Mouse (Mus musculus) forebrain, postnatal 0 days (tissue): ENCODE data around the gene Pigq. TPM values are rescaled to one million over a fixed set of nuclear protein-coding genes. Genes with fewer than 3 reads are reported as not detected.

Experiments
- ATAC-seq: fragments of 200-750 bp; cut with Nextera tagmentation; 2 replicates; pipeline ENCODE4 v1.8.0; 2017; ENCODE audit warnings: mild to moderate bottlenecking, moderate library complexity
- DNase-seq: peaks from one replicate; pipeline ENCODE4 v3.0.0-alpha.2; 2015
- H3K27ac ChIP-seq: fragments of 300-500 bp; sonication (generic); 2 replicates; pipeline ENCODE4 v1.5.1; 2014; ENCODE audit warnings: low read depth, mild to moderate bottlenecking, antibody characterized with exemption, low read length, moderate library complexity, mixed read lengths
- H3K27me3 ChIP-seq: fragments of 300-500 bp; sonication (generic); 2 replicates; pipeline ENCODE4 v1.6.1; 2014; ENCODE audit warnings: mild to moderate bottlenecking, low read length, mixed read lengths; ENCODE audit not compliant: insufficient read depth
- H3K36me3 ChIP-seq: fragments of 300-500 bp; sonication (generic); 2 replicates; pipeline ENCODE4 v1.6.1; 2014; ENCODE audit warnings: mild to moderate bottlenecking, moderate library complexity; ENCODE audit not compliant: insufficient read depth
- H3K4me1 ChIP-seq: fragments of 300-500 bp; sonication (generic); 2 replicates; pipeline ENCODE4 v1.6.1; 2014; ENCODE audit warnings: antibody characterized with exemption; ENCODE audit not compliant: insufficient read depth
- H3K4me2 ChIP-seq: fragments of 300-500 bp; sonication (generic); 2 replicates; pipeline ENCODE4 v1.6.1; 2014; ENCODE audit warnings: low read depth, mild to moderate bottlenecking, moderate library complexity
- H3K4me3 ChIP-seq: fragments of 300-500 bp; sonication (generic); 2 replicates; pipeline ENCODE4 v1.5.1; 2014; ENCODE audit warnings: low read depth, low read length, mixed read lengths
- H3K9ac ChIP-seq: fragments of 300-500 bp; sonication (generic); 2 replicates; pipeline ENCODE4 v1.6.1; 2014; ENCODE audit warnings: mild to moderate bottlenecking
- H3K9me3 ChIP-seq: fragments of 300-500 bp; sonication (generic); 2 replicates; pipeline ENCODE4 v1.6.1; 2016; ENCODE audit warnings: low read length
- CTCF ChIP-seq: sonication (generic); IDR thresholded peaks from 2 replicates; pipeline ENCODE4 v1.5.1; 2016; ENCODE audit warnings: antibody characterized with exemption, control low read depth, low read depth
- WGBS: fragments of 180-500 bp; shearing (Covaris S2); extraction: QIAGEN DNeasy Blood & Tissue Kit; methylation state at CpG from one replicate; pipeline ENCODE4 v1.1.7; 2014; 5-methylcytosine and 5-hydroxymethylcytosine counted together
- polyA plus RNA-seq: library from polyadenylated mRNA; unstranded; fragments of >200 nt; fragmentation: Nextera tagmentation; extraction: Ambion mirVana; gene quantifications from 2 replicates; pipeline ENCODE4 v1.2.1, GENCODE M21; 2015
- total RNA-seq: library from RNA; depleted of rRNA; stranded (reverse); fragments of >200 nt; gene quantifications from 2 replicates; pipeline ENCODE4 v1.2.3, GENCODE M21; 2014

Pigq gene
- total and polyA plus RNA-seq, 2 experiments from 2014 or later = 50.6 to 63.7 TPM

- WGBS = 86% methylated on average over 1 of the region's 1 CpGs
- H3K27me3 ChIP-seq = no peaks in the 10 kb centered on the region
These were observed 30.9 kb downstream of the Pigq start for GRCm38 (mm10) chr17:25913877-25914275.

DNA sequence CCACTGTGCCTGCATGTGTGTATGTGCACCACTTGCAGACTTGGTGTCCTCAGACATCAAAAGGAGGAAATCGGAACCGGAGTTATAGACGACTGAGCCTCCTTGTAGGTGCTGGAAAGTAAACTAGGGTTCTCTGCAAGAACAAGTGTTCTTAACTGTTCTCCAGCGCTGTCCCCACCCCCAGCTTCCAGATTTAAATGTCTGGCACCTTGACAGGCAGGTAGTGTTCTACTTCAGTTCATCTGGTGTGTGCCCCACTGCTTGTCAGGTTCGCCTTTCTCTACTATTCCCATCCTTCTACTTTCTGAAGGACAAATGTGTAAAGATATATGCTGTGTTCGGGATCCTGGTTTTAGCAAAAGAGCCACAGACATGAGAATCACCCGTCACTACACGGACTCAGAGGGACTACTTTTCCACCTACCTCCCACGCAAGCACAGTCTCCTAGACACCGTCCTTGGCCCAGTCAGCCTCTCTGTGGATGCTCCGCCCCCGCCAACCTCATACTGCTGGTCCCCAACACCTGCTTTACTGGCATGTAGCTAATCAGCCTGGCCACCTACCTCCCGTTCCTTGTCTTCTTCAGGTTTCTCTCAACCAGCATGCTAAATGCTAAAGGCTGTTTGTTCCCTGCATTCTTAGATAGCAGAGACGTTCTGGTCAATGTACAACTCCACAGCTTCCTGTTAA, 31.4 kb downstream of the Pigq start:
- H3K27me3 ChIP-seq = no peaks in the 10 kb centered on the region
- peaks cover 10% of the 10 kb centered on the region; the same call in 1 of the 2 replicates for H3K4me1 ChIP-seq
- H3K4me3 ChIP-seq = no peak overlapping the region
- TF ChIP-seq CTCF = no peak
- no peak overlapping the region for H3K4me2 ChIP-seq
- 0 out of 2 replicates have a peak, but pooled peaks cover 5% of the 10 kb centered on the region for H3K36me3 ChIP-seq
- DNase-seq = no peak
- H3K9ac ChIP-seq = no peak overlapping the region
- WGBS = 89% methylated on average over 14 of the region's 14 CpGs
- no peak overlapping the region for H3K27ac ChIP-seq
- no peaks in the 10 kb centered on the region for H3K9me3 ChIP-seq
- no peak for ATAC-seq

More at GRCm38 (mm10) chr17:25913877-25914275, 30.9 kb downstream of the Pigq start:
- ATAC-seq = no peak
- H3K9me3 ChIP-seq = no peaks in the 10 kb centered on the region
- DNase-seq = no peak
- H3K4me2 ChIP-seq = no peak overlapping the region
- H3K4me3 ChIP-seq = no peak overlapping the region
- TF ChIP-seq CTCF = no peak
- H3K36me3 ChIP-seq = 0 out of 2 replicates have a peak, but pooled peaks cover 5% of the 10 kb centered on the region
- H3K27ac ChIP-seq = no peak overlapping the region
- H3K4me1 ChIP-seq = peaks cover 15% of the 10 kb centered on the region; the same call in 1 of the 2 replicates
- H3K9ac ChIP-seq = no peak overlapping the region

GRCm38 (mm10) chr17:25911816-25912215, 32.9 kb downstream of the Pigq start:
- DNase-seq = no peak
- no peak overlapping the region for H3K9ac ChIP-seq
- WGBS = 91% methylated on average over 4 of the region's 4 CpGs
- ATAC-seq = no peak
- 0 out of 2 replicates have a peak, but pooled peaks cover 5% of the 10 kb centered on the region for H3K36me3 ChIP-seq
- no peak for TF ChIP-seq CTCF
- H3K9me3 ChIP-seq = no peaks in the 10 kb centered on the region
- H3K27me3 ChIP-seq = no peaks in the 10 kb centered on the region
- H3K27ac ChIP-seq = no peak overlapping the region
- no peak overlapping the region for H3K4me3 ChIP-seq
- no peaks in the 10 kb centered on the region for H3K4me1 ChIP-seq
- no peak overlapping the region for H3K4me2 ChIP-seq

GRCm38 (mm10) chr17:25907640-25908039, 37.1 kb downstream of the Pigq start:
- Histone ChIP-seq H3K36me3 (no peaks in the 10 kb centered on the region), H3K4me2 (no peak overlapping the region), H3K9ac (no peak overlapping the region), H3K4me1 (no peaks in the 10 kb centered on the region), H3K4me3 (no peak overlapping the region), H3K27me3 (no peaks in the 10 kb centered on the region), H3K27ac (no peak overlapping the region), H3K9me3 (no peaks in the 10 kb centered on the region)
- no peak for ATAC-seq
- no peak for TF ChIP-seq CTCF
- WGBS = 81% methylated on average over 2 of the region's 2 CpGs
- no peak for DNase-seq

GRCm38 (mm10) chr17:25903061-25903460, 41.7 kb downstream of the Pigq start:
- Histone ChIP-seq H3K36me3 (no peaks in the 10 kb centered on the region), H3K9ac (no peak overlapping the region), H3K9me3 (no peaks in the 10 kb centered on the region), H3K4me3 (no peak overlapping the region), H3K27me3 (no peaks in the 10 kb centered on the region), H3K4me1 (no peaks in the 10 kb centered on the region), H3K27ac (no peak overlapping the region), H3K4me2 (no peak overlapping the region)
- ATAC-seq (no peak), DNase-seq (no peak)
- 92% methylated on average over 3 of the region's 3 CpGs for WGBS
- TF ChIP-seq CTCF = no peak

GRCm38 (mm10) chr17:25900193-25900592, 44.5 kb downstream of the Pigq start:
- Histone ChIP-seq H3K27ac (no peak overlapping the region), H3K36me3 (no peaks in the 10 kb centered on the region), H3K4me1 (no peaks in the 10 kb centered on the region), H3K4me2 (no peak overlapping the region), H3K4me3 (no peak overlapping the region), H3K27me3 (no peaks in the 10 kb centered on the region), H3K9me3 (no peaks in the 10 kb centered on the region), H3K9ac (no peak overlapping the region)
- 97% methylated on average over 1 of the region's 1 CpGs for WGBS
- no peak for ATAC-seq
- TF ChIP-seq CTCF = peak; percentile 8; the same call in 1 of the 2 replicates
- DNase-seq = no peak

GRCm38 (mm10) chr17:25895891-25896290, 48.8 kb downstream of the Pigq start:
- no peak for ATAC-seq
- no peaks in the 10 kb centered on the region for H3K9me3 ChIP-seq
- no peaks in the 10 kb centered on the region for H3K4me1 ChIP-seq
- no peak overlapping the region for H3K9ac ChIP-seq
- H3K4me3 ChIP-seq = no peak overlapping the region
- no peak overlapping the region for H3K27ac ChIP-seq
- TF ChIP-seq CTCF = no peak
- no peak overlapping the region for H3K4me2 ChIP-seq
- H3K27me3 ChIP-seq = no peaks in the 10 kb centered on the region
- no peaks in the 10 kb centered on the region for H3K36me3 ChIP-seq
- no peak for DNase-seq
- WGBS = 71% methylated on average over 12 of the region's 12 CpGs
